Mouse (Mus musculus) CH12.LX (cell line): Measurements from ENCODE around the gene Snx14. TPM values are rescaled to one million over a fixed set of nuclear protein-coding genes. Genes with fewer than 3 reads are reported as not detected.

Source experiments
- DNase-seq: peaks from one replicate; pipeline ENCODE4 v3.0.0-alpha.2; 2013; ENCODE audit errors: extremely low read depth
- H3K27ac ChIP-seq: 2 replicates; pipeline ENCODE4 v1.5.1; 2012; ENCODE audit warnings: low read depth, mild to moderate bottlenecking, control low read depth, moderate library complexity; ENCODE audit not compliant: insufficient read depth
- H3K27me3 ChIP-seq: replicated peaks from 2 replicates; pipeline ENCODE3; 2012; ENCODE audit warnings: inconsistent platforms
- H3K36me3 ChIP-seq, 2 experiments: replicated peaks in 1 of 2; 2 replicates each; pipeline versions ENCODE3 to v1.6.1; 2012; ENCODE audit warnings: inconsistent platforms in 1 of 2, low read length in 1 of 2, mild to moderate bottlenecking in 1 of 2, mixed read lengths in 1 of 2, moderate library complexity in 1 of 2; ENCODE audit not compliant: control insufficient read depth in 1 of 2, insufficient read depth in 1 of 2
- H3K4me1 ChIP-seq, 2 experiments: 2 replicates each; pipeline ENCODE4 v1.6.1; 2012; ENCODE audit warnings: inconsistent platforms in 1 of 2, moderate library complexity in 1 of 2; ENCODE audit not compliant: insufficient read depth in 2 of 2, control insufficient read depth in 1 of 2
- H3K4me2 ChIP-seq: 2 replicates; pipeline ENCODE4 v1.6.1; 2012; ENCODE audit warnings: low read depth, mild to moderate bottlenecking, control low read depth; ENCODE audit not compliant: poor library complexity, insufficient read depth, severe bottlenecking
- H3K4me3 ChIP-seq, 3 experiments: fragments of 150-350 bp in 1 of 3; sonication (generic) in 1 of 3; replicated peaks in 1 of 3; 2 replicates each; pipeline versions ENCODE3 to v1.5.1; 2011 to 2012; ENCODE audit warnings: low read depth in 2 of 3, low read length in 2 of 3, mild to moderate bottlenecking in 2 of 3, moderate library complexity in 2 of 3, control low read depth in 1 of 3, improper control_type of control experiment in 1 of 3, inconsistent platforms in 1 of 3, mixed read lengths in 1 of 3; ENCODE audit not compliant: poor library complexity in 1 of 3
- H3K79me2 ChIP-seq: replicated peaks from 2 replicates; pipeline ENCODE4 v1.6.1; 2012; ENCODE audit warnings: mild to moderate bottlenecking, moderate library complexity; ENCODE audit not compliant: control insufficient read depth, poor library complexity, insufficient read depth, severe bottlenecking; ENCODE audit errors: extremely low read depth
- H3K9ac ChIP-seq: 2 replicates; pipeline ENCODE4 v1.6.1; 2012; ENCODE audit warnings: low read depth, mild to moderate bottlenecking, control low read depth, moderate library complexity; ENCODE audit not compliant: insufficient read depth
- H3K9me3 ChIP-seq: replicated peaks from 2 replicates; pipeline ENCODE3; 2012; ENCODE audit warnings: low read length, inconsistent platforms, mixed read lengths
- CTCF ChIP-seq, 2 experiments: IDR thresholded peaks in 1 of 2; conservative IDR thresholded peaks in 1 of 2; 2 replicates each; pipeline ENCODE4 v1.5.1; 2011 to 2012; ENCODE audit warnings: low read depth in 2 of 2, low read length in 2 of 2, improper control_type of control experiment in 1 of 2, inconsistent platforms in 1 of 2, mild to moderate bottlenecking in 1 of 2, moderate library complexity in 1 of 2
- EP300 ChIP-seq: IDR thresholded peaks from 2 replicates; pipeline ENCODE4 v1.6.1; 2011; ENCODE audit warnings: low read length, improper control_type of control experiment
- GABPA ChIP-seq: IDR thresholded peaks from 2 replicates; pipeline ENCODE4 v1.6.1; 2012; ENCODE audit warnings: low read depth, low read length, improper control_type of control experiment, inconsistent platforms; ENCODE audit not compliant: insufficient replicate concordance
- JUND ChIP-seq: conservative IDR thresholded peaks from 2 replicates; pipeline ENCODE4 v1.6.1; 2011; ENCODE audit warnings: low read depth, low read length, improper control_type of control experiment
- MAX ChIP-seq: IDR thresholded peaks from 2 replicates; pipeline ENCODE4 v1.6.1; 2011; ENCODE audit warnings: low read length, improper control_type of control experiment
- MXI1 ChIP-seq: IDR thresholded peaks from 2 replicates; pipeline ENCODE4 v1.6.1; 2011; ENCODE audit warnings: mild to moderate bottlenecking, low read depth, low read length, improper control_type of control experiment
- NELFE ChIP-seq: IDR thresholded peaks from 2 replicates; pipeline ENCODE4 v1.6.1; 2011; ENCODE audit warnings: low read depth, low read length, improper control_type of control experiment
- PAX5 ChIP-seq: IDR thresholded peaks from 2 replicates; pipeline ENCODE4 v1.6.1; 2012; ENCODE audit warnings: low read length, inconsistent platforms, mixed read lengths
- POLR2A ChIP-seq: IDR thresholded peaks from 2 replicates; pipeline ENCODE4 v1.6.1; 2011; ENCODE audit warnings: low read depth, mild to moderate bottlenecking, improper control_type of control experiment, low read length
- RAD21 ChIP-seq: IDR thresholded peaks from 2 replicates; pipeline ENCODE4 v1.6.1; 2011; ENCODE audit warnings: low read depth, mild to moderate bottlenecking, low read length, improper control_type of control experiment, moderate library complexity
- RCOR1 ChIP-seq: conservative IDR thresholded peaks from 2 replicates; pipeline ENCODE4 v1.6.1; 2012; ENCODE audit warnings: low read depth, mild to moderate bottlenecking, inconsistent platforms, low read length, improper control_type of control experiment
- SMC3 ChIP-seq: IDR thresholded peaks from 2 replicates; pipeline ENCODE4 v1.6.1; 2011; ENCODE audit warnings: low read depth, low read length, improper control_type of control experiment
- USF2 ChIP-seq: conservative IDR thresholded peaks from 2 replicates; pipeline ENCODE4 v1.6.1; 2011; ENCODE audit warnings: low read depth, low read length, improper control_type of control experiment
- ZC3H11A ChIP-seq: IDR thresholded peaks from 2 replicates; pipeline ENCODE4 v1.6.1; 2012; ENCODE audit warnings: low read depth, mild to moderate bottlenecking, inconsistent platforms, low read length, improper control_type of control experiment
- ZKSCAN1 ChIP-seq: IDR thresholded peaks from 2 replicates; pipeline ENCODE4 v1.6.1; 2012; ENCODE audit warnings: low read depth, inconsistent platforms, low read length, improper control_type of control experiment, borderline replicate concordance
- dilution Hi-C: fragments of 300-500 bp; cut with MboI; formaldehyde crosslinking; loops from 2 replicates; pipeline ENCODE4 v1.14.3; 2020; ENCODE audit warnings: low sequenced_read_pairs; ENCODE audit not compliant: extremely low pct_unique_long_range_greater_than_20kb, extremely low pct_ligation_motif_present
- in situ Hi-C: fragments of 300-500 bp; cut with MboI; formaldehyde crosslinking; loops from 3 replicates; pipeline ENCODE4 v1.14.3; 2019; ENCODE audit warnings: low sequenced_read_pairs, low pct_ligation_motif_present, low pct_unique_long_range_greater_than_20kb, mixed read lengths
- polyA plus RNA-seq: library from polyadenylated mRNA; unstranded; fragments of >175 nt; gene quantifications from 2 replicates; pipeline ENCODE4 v1.2.1, GENCODE M21; 2012; ENCODE audit warnings: low read depth; ENCODE audit not compliant: insufficient read length
- total RNA-seq, 2 experiments: library from RNA; depleted of rRNA; stranded (reverse); fragments of 300-350 nt in 1 of 2; fragments of >200 nt in 1 of 2; gene quantifications; 2 replicates each; pipeline ENCODE4 v1.2.3; 2012 to 2014

Gene Snx14
- total and polyA plus RNA-seq, 3 experiments: 8.7 to 17.4 (median 10.6) TPM

GRCm38 (mm10) chr9:88398461-88398860 lies 40.3 kb downstream of the Snx14 start:
- in situ Hi-C loops (no loop called here), dilution Hi-C loops (no loop called here)
- Histone ChIP-seq H3K36me3 (peaks cover 10 to 49% of the 10 kb centered on the region in 2 experiments), H3K4me2 (no peak overlapping the region), H3K79me2 (no peaks in the 10 kb centered on the region), H3K9ac (no peak overlapping the region), H3K27me3 (no peaks in the 10 kb centered on the region), H3K4me1 (no peaks in the 10 kb centered on the region), H3K9me3 (no peaks in the 10 kb centered on the region), H3K27ac (no peak overlapping the region), H3K4me3 (no peak overlapping the region)
- peak; percentile 16 for DNase-seq
- TF ChIP-seq SMC3 (peak; percentile 61), EP300 (no peak), CTCF (conservative IDR thresholded peaks at IDR 0.05 in 1 of 2, IDR thresholded peaks at IDR 0.05 in 1 of 2; ENCODE audit: low read depth in 2 of 2, low read length in 2 of 2) (peak in 1 of 2 experiments; percentile 65; a peak in 2 of 4 replicates), RAD21 (peak; percentile 62), POLR2A (no peak)

GRCm38 (mm10) chr9:88394852-88395251 lies 43.9 kb downstream of the Snx14 start:
- dilution Hi-C loops: no loop called here

GRCm38 (mm10) chr9:88388826-88389225 lies 49.9 kb downstream of the Snx14 start:
- no peaks in the 10 kb centered on the region for H3K4me1 ChIP-seq
- in situ Hi-C loops: no loop called here
- H3K79me2 ChIP-seq: no peaks in the 10 kb centered on the region
- no peak overlapping the region for H3K27ac ChIP-seq
- H3K36me3 ChIP-seq: peaks cover 12 to 42% of the 10 kb centered on the region in 2 experiments
- dilution Hi-C loops: no loop called here
- TF ChIP-seq ZC3H11A (no peak), USF2 (no peak)
- H3K4me2 ChIP-seq: no peak overlapping the region
- no peak overlapping the region for H3K4me3 ChIP-seq
- no peak for DNase-seq
- H3K9me3 ChIP-seq: no peaks in the 10 kb centered on the region
- H3K27me3 ChIP-seq: no peaks in the 10 kb centered on the region
- H3K9ac ChIP-seq: no peak overlapping the region

More at GRCm38 (mm10) chr9:88394852-88395251, 43.9 kb downstream of the Snx14 start:
- Histone ChIP-seq H3K27me3 (no peaks in the 10 kb centered on the region), H3K9me3 (no peaks in the 10 kb centered on the region), H3K4me3 (no peak overlapping the region), H3K4me2 (no peak overlapping the region)
- DNase-seq: no peak
- in situ Hi-C loops: no loop called here
- no peak for TF ChIP-seq ZKSCAN1
- no peak for TF ChIP-seq PAX5
- TF ChIP-seq NELFE: no peak
- TF ChIP-seq GABPA: no peak
- TF ChIP-seq MAX: no peak
- no peak for TF ChIP-seq POLR2A
- TF ChIP-seq JUND: no peak
- no peak for TF ChIP-seq MXI1
- TF ChIP-seq USF2: no peak
- no peak for TF ChIP-seq RCOR1
- TF ChIP-seq, all 38 proteins: peak for 0
- Histone ChIP-seq H3K4me1 (no peaks in the 10 kb centered on the region), H3K27ac (no peak overlapping the region), H3K36me3 (peaks cover 11 to 42% of the 10 kb centered on the region in 2 experiments), H3K79me2 (no peaks in the 10 kb centered on the region), H3K9ac (no peak overlapping the region)
